Mouse (Mus musculus) MEL (cell line): ENCODE measurements around the gene Tmem108. TPM values are rescaled to one million over a fixed set of nuclear protein-coding genes. Genes with fewer than 3 reads are reported as not detected.

Experiments used
- DNase-seq: peaks from one replicate; pipeline ENCODE4 v3.0.0; 2011; ENCODE audit warnings: low read depth, low spot score
- H3K27ac ChIP-seq: 2 replicates; pipeline ENCODE4 v1.5.1; 2012; ENCODE audit warnings: low read depth, mild to moderate bottlenecking, control low read depth, low read length, moderate library complexity; ENCODE audit not compliant: control insufficient read depth
- H3K27me3 ChIP-seq, 2 experiments: fragments of 150-350 bp in 1 of 2; sonication (generic) in 1 of 2; 2 replicates each; pipeline ENCODE4 v1.6.1; 2012; ENCODE audit warnings: low read length in 2 of 2, mild to moderate bottlenecking in 2 of 2, improper control_type of control experiment in 1 of 2, moderate library complexity in 1 of 2; ENCODE audit not compliant: insufficient read depth in 2 of 2, control insufficient read depth in 1 of 2
- H3K36me3 ChIP-seq, 2 experiments: 2 replicates each; pipeline ENCODE4 v1.6.1; 2012 to 2014; ENCODE audit warnings: low read length in 2 of 2, improper control_type of control experiment in 1 of 2, inconsistent platforms in 1 of 2, mild to moderate bottlenecking in 1 of 2; ENCODE audit not compliant: insufficient read depth in 2 of 2, control insufficient read depth in 1 of 2
- H3K4me1 ChIP-seq, 2 experiments: fragments of 150-350 bp in 1 of 2; sonication (generic) in 1 of 2; 2 replicates each; pipeline ENCODE4 v1.6.1; 2012; ENCODE audit warnings: low read length in 2 of 2, improper control_type of control experiment in 1 of 2, mild to moderate bottlenecking in 1 of 2; ENCODE audit not compliant: insufficient read depth in 2 of 2, control insufficient read depth in 1 of 2
- H3K4me3 ChIP-seq, 2 experiments: fragments of 150-350 bp in 1 of 2; sonication (generic) in 1 of 2; 2 replicates each; pipeline ENCODE4 v1.5.1; 2012; ENCODE audit warnings: low read depth in 2 of 2, low read length in 2 of 2, mild to moderate bottlenecking in 2 of 2, moderate library complexity in 2 of 2, control low read depth in 1 of 2, improper control_type of control experiment in 1 of 2; ENCODE audit not compliant: control insufficient read depth in 1 of 2, insufficient read depth in 1 of 2
- H3K79me2 ChIP-seq: 2 replicates; pipeline ENCODE4 v1.6.1; 2012; ENCODE audit warnings: mild to moderate bottlenecking, low read length, moderate library complexity; ENCODE audit not compliant: control insufficient read depth, poor library complexity, insufficient read depth
- H3K9ac ChIP-seq: 2 replicates; pipeline ENCODE4 v1.6.1; 2012; ENCODE audit warnings: low read depth, mild to moderate bottlenecking, control low read depth, low read length, moderate library complexity; ENCODE audit not compliant: control insufficient read depth, poor library complexity, severe bottlenecking
- H3K9me3 ChIP-seq: fragments of 150-350 bp; sonication (generic); replicated peaks from 2 replicates; pipeline ENCODE4 v1.6.1; 2012; ENCODE audit warnings: mild to moderate bottlenecking, low read length, improper control_type of control experiment, moderate library complexity; ENCODE audit not compliant: insufficient read depth
- BHLHE40 ChIP-seq: IDR thresholded peaks from 2 replicates; pipeline ENCODE4 v1.6.1; 2012; ENCODE audit warnings: low read depth, mild to moderate bottlenecking, inconsistent platforms, low read length, improper control_type of control experiment, borderline replicate concordance
- ELF1 ChIP-seq: IDR thresholded peaks from 2 replicates; pipeline ENCODE4 v1.6.1; 2014; ENCODE audit warnings: low read depth, mild to moderate bottlenecking, inconsistent platforms, low read length, improper control_type of control experiment, moderate library complexity
- EP300 ChIP-seq, 2 experiments: IDR thresholded peaks; 2 replicates each; pipeline ENCODE4 v1.6.1; 2011; ENCODE audit warnings: improper control_type of control experiment in 2 of 2, low read length in 2 of 2, low read depth in 1 of 2, mild to moderate bottlenecking in 1 of 2
- ETS1 ChIP-seq: IDR thresholded peaks from 2 replicates; pipeline ENCODE4 v1.6.1; 2012; ENCODE audit warnings: low read depth, mild to moderate bottlenecking, inconsistent platforms, low read length, improper control_type of control experiment, moderate library complexity
- GABPA ChIP-seq: IDR thresholded peaks from 2 replicates; pipeline ENCODE4 v1.6.1; 2012; ENCODE audit warnings: low read depth, mild to moderate bottlenecking, inconsistent platforms, low read length, improper control_type of control experiment, moderate library complexity
- HCFC1 ChIP-seq: IDR thresholded peaks from 2 replicates; pipeline ENCODE4 v1.6.1; 2012; ENCODE audit warnings: low read depth, mild to moderate bottlenecking, inconsistent platforms, low read length, improper control_type of control experiment, moderate library complexity
- MAFK ChIP-seq: IDR thresholded peaks from 2 replicates; pipeline ENCODE4 v1.6.1; 2011; ENCODE audit warnings: low read depth, mild to moderate bottlenecking, low read length, improper control_type of control experiment, borderline replicate concordance
- MAZ ChIP-seq: IDR thresholded peaks from 2 replicates; pipeline ENCODE4 v1.6.1; 2012; ENCODE audit warnings: low read depth, mild to moderate bottlenecking, inconsistent platforms, low read length, improper control_type of control experiment
- MEF2A ChIP-seq: IDR thresholded peaks from 2 replicates; pipeline ENCODE4 v1.6.1; 2014; ENCODE audit warnings: low read depth, mild to moderate bottlenecking, inconsistent platforms, low read length, improper control_type of control experiment; ENCODE audit not compliant: poor library complexity, insufficient replicate concordance, severe bottlenecking; ENCODE audit errors: extremely low read depth
- MYB ChIP-seq: IDR thresholded peaks from 2 replicates; pipeline ENCODE4 v1.6.1; 2011; ENCODE audit warnings: mild to moderate bottlenecking, low read depth, low read length, improper control_type of control experiment
- NRF1 ChIP-seq: IDR thresholded peaks from 2 replicates; pipeline ENCODE4 v1.6.1; 2014; ENCODE audit warnings: low read depth, mild to moderate bottlenecking, inconsistent platforms, low read length, improper control_type of control experiment, moderate library complexity; ENCODE audit not compliant: poor library complexity, insufficient read depth, severe bottlenecking
- POLR2AphosphoS5 ChIP-seq: IDR thresholded peaks from 2 replicates; pipeline ENCODE4 v1.6.1; 2012; ENCODE audit warnings: low read depth, borderline replicate concordance, mild to moderate bottlenecking, inconsistent platforms, low read length, moderate library complexity, mixed read lengths
- RAD21 ChIP-seq: IDR thresholded peaks from 2 replicates; pipeline ENCODE4 v1.6.1; 2011; ENCODE audit warnings: mild to moderate bottlenecking, low read depth, low read length, improper control_type of control experiment
- RCOR1 ChIP-seq: IDR thresholded peaks from 2 replicates; pipeline ENCODE4 v1.6.1; 2012; ENCODE audit warnings: low read depth, mild to moderate bottlenecking, inconsistent platforms, low read length, improper control_type of control experiment
- SIN3A ChIP-seq: IDR thresholded peaks from 2 replicates; pipeline ENCODE4 v1.6.1; 2012; ENCODE audit warnings: low read length, improper control_type of control experiment, inconsistent platforms
- TBP ChIP-seq: IDR thresholded peaks from 2 replicates; pipeline ENCODE4 v1.8.0; 2011; ENCODE audit warnings: low read depth, low read length, improper control_type of control experiment
- TCF12 ChIP-seq: IDR thresholded peaks from 2 replicates; pipeline ENCODE4 v1.6.1; 2014; ENCODE audit warnings: low read depth, mild to moderate bottlenecking, inconsistent platforms, low read length, improper control_type of control experiment, moderate library complexity
- UBTF ChIP-seq: IDR thresholded peaks from 2 replicates; pipeline ENCODE4 v1.6.1; 2012; ENCODE audit warnings: low read depth, mild to moderate bottlenecking, inconsistent platforms, low read length, improper control_type of control experiment, moderate library complexity, borderline replicate concordance; ENCODE audit not compliant: insufficient read depth
- USF1 ChIP-seq: IDR thresholded peaks from 2 replicates; pipeline ENCODE4 v1.6.1; 2014; ENCODE audit warnings: low read depth, mild to moderate bottlenecking, inconsistent platforms, low read length, improper control_type of control experiment, moderate library complexity
- USF2 ChIP-seq, 2 experiments: IDR thresholded peaks; 2 replicates each; pipeline ENCODE4 v1.6.1; 2011 to 2012; ENCODE audit warnings: improper control_type of control experiment in 2 of 2, low read length in 2 of 2, borderline replicate concordance in 1 of 2, inconsistent platforms in 1 of 2, low read depth in 1 of 2, mild to moderate bottlenecking in 1 of 2; ENCODE audit not compliant: insufficient read depth in 1 of 2
- ZNF384 ChIP-seq: IDR thresholded peaks from 2 replicates; pipeline ENCODE4 v1.6.1; 2012; ENCODE audit warnings: low read depth, mild to moderate bottlenecking, inconsistent platforms, low read length, improper control_type of control experiment
- polyA plus RNA-seq, 2 experiments: library from polyadenylated mRNA; stranded (reverse) in 1 of 2; unstranded in 1 of 2; fragments of >175 nt in 1 of 2; fragments of >200 nt in 1 of 2; gene quantifications; 2 replicates each; pipeline versions ENCODE4 v1.2.1 to v1.2.4; 2012; ENCODE audit warnings: low replicate concordance in 2 of 2, low read depth in 1 of 2; ENCODE audit not compliant: insufficient read length in 2 of 2, insufficient read depth in 1 of 2, missing spikeins in 1 of 2
- total RNA-seq: library from RNA; depleted of rRNA; stranded (reverse); fragments of 300-350 nt; gene quantifications from 2 replicates; pipeline ENCODE4 v1.2.3, GENCODE M21; 2012

The Tmem108 gene
- total and polyA plus RNA-seq, 3 experiments: not detected

- TF ChIP-seq EP300 (IDR thresholded peaks at IDR 0.05; ENCODE audit: low read depth in 1 of 2, low read length in 2 of 2): no peak
- no peak for TF ChIP-seq NRF1
- H3K4me1 ChIP-seq: no peaks in the 10 kb centered on the region
Observed at GRCm38 (mm10) chr9:103642300-103642699, 119.3 kb downstream of the Tmem108 start.

DNA sequence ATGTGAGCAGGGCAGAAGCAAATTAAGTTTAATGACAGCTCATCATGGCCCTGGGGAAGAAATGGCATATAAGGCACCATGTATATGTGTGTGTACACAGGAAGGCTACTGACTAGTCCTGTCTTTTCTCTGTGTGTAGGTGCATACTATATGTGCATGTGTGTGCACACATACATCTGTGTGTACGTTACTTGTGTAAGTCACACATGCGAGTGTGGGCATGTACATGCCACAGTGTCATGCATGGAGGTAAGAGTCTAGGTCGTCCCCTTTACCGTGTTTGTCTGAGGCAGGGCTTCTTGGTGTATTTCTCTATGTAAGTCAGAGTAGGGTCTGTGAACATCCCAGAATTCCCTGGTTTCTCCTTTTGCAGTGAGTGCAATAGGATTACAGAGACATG lies 120.3 kb downstream of the Tmem108 start:
- no peaks in the 10 kb centered on the region for H3K27me3 ChIP-seq
- H3K4me1 ChIP-seq: no peaks in the 10 kb centered on the region
- H3K9me3 ChIP-seq: no peaks in the 10 kb centered on the region
- H3K79me2 ChIP-seq: no peaks in the 10 kb centered on the region
- no peak overlapping the region for H3K27ac ChIP-seq
- H3K9ac ChIP-seq: no peak overlapping the region
- TF ChIP-seq RCOR1 (no peak), MAZ (no peak), BHLHE40 (no peak), GABPA (no peak), SIN3A (no peak), POLR2AphosphoS5 (no peak), USF2 (IDR thresholded peaks at IDR 0.05; ENCODE audit: borderline replicate concordance in 1 of 2, insufficient read depth in 1 of 2, low read depth in 1 of 2, low read length in 2 of 2) (no peak), ELF1 (no peak), UBTF (no peak), TCF12 (no peak), USF1 (no peak), MEF2A (no peak), RAD21 (no peak), MAFK (no peak), TBP (no peak), MYB (no peak), ETS1 (no peak), ZNF384 (no peak), HCFC1 (no peak)
- no peaks in the 10 kb centered on the region for H3K36me3 ChIP-seq
- DNase-seq: no peak
- H3K4me3 ChIP-seq: no peak overlapping the region

More at GRCm38 (mm10) chr9:103642300-103642699, 119.3 kb downstream of the Tmem108 start:
- no peaks in the 10 kb centered on the region for H3K9me3 ChIP-seq
- no peak overlapping the region for H3K27ac ChIP-seq
- H3K9ac ChIP-seq: no peak overlapping the region
- H3K27me3 ChIP-seq: no peaks in the 10 kb centered on the region
- H3K4me3 ChIP-seq: no peak overlapping the region
- H3K36me3 ChIP-seq: no peaks in the 10 kb centered on the region
- H3K79me2 ChIP-seq: no peaks in the 10 kb centered on the region
- no peak for DNase-seq
